Mouse (Mus musculus) embryonic facial prominence, embryonic 12.5 days (tissue): ENCODE measurements around the gene Olfr549. TPM values are rescaled to one million over a fixed set of nuclear protein-coding genes. Genes with fewer than 3 reads are reported as not detected.

Source experiments
- polyA plus RNA-seq: library from polyadenylated mRNA; unstranded; fragments of >200 nt; fragmentation: Nextera tagmentation; extraction: Ambion mirVana; gene quantifications from 2 replicates; pipeline ENCODE4 v1.2.1, GENCODE M21; 2016

Olfr549 gene
- polyA plus RNA-seq, 1 experiment from 2014 or later: not detected

Other genes starting within 250 kb of the Olfr549 start
- 173 and 174 TPM in 2 replicates for gene Rrm1, start 108.2 kb upstream of the Olfr549 start, polyA plus RNA-seq
- 0.33 and 0.80 TPM in 2 replicates for gene Olfr543, start 68.2 kb upstream of the Olfr549 start, polyA plus RNA-seq
- 0.10 and 0.13 TPM in 2 replicates for gene Olfr544, start 61.6 kb upstream of the Olfr549 start, polyA plus RNA-seq
- 0.13 and 0.14 TPM in 2 replicates for gene Olfr545, start 50.3 kb upstream of the Olfr549 start, polyA plus RNA-seq
- not detected in 2 replicates for gene Olfr547, start 15.1 kb upstream of the Olfr549 start, polyA plus RNA-seq
- not detected in 2 replicates for gene Olfr548-ps1, start 9.0 kb upstream of the Olfr549 start, polyA plus RNA-seq
- gene Trim21, start 15.6 kb downstream of the Olfr549 start, polyA plus RNA-seq: 0.51 and 0.59 TPM in 2 replicates
- 0.04 and 0.14 TPM in 2 replicates for gene Olfr550, start 21.6 kb downstream of the Olfr549 start, polyA plus RNA-seq
- not detected in 2 replicates for gene Olfr551, start 42.0 kb downstream of the Olfr549 start, polyA plus RNA-seq
- not detected in 2 replicates for gene Olfr552, start 47.9 kb downstream of the Olfr549 start, polyA plus RNA-seq
- gene Olfr553, start 68.3 kb downstream of the Olfr549 start, polyA plus RNA-seq: not detected in 2 replicates
- not detected in 2 replicates for gene Olfr554, start 88.6 kb downstream of the Olfr549 start, polyA plus RNA-seq
- not detected in 2 replicates for gene Olfr555, start 109.0 kb downstream of the Olfr549 start, polyA plus RNA-seq
- gene Olfr556, start 115.0 kb downstream of the Olfr549 start, polyA plus RNA-seq: not detected in 2 replicates
- gene Trim68, start 137.5 kb downstream of the Olfr549 start, polyA plus RNA-seq: 16.4 and 17.4 TPM in 2 replicates
- gene Olfr557, start 146.0 kb downstream of the Olfr549 start, polyA plus RNA-seq: not detected in 2 replicates
- 0.55 and 0.98 TPM in 2 replicates for gene Olfr558, start 152.3 kb downstream of the Olfr549 start, polyA plus RNA-seq
- gene Olfr33, start 169.2 kb downstream of the Olfr549 start, polyA plus RNA-seq: not detected in 2 replicates
- not detected in 2 replicates for gene Olfr559, start 177.6 kb downstream of the Olfr549 start, polyA plus RNA-seq
- not detected in 2 replicates for gene Olfr560, start 209.5 kb downstream of the Olfr549 start, polyA plus RNA-seq
- 0.18 and 0.19 TPM in 2 replicates for gene Olfr78, start 209.6 kb downstream of the Olfr549 start, polyA plus RNA-seq
- gene Olfr561, start 221.4 kb downstream of the Olfr549 start, polyA plus RNA-seq: not detected in 2 replicates